Mouse (Mus musculus): ENCODE data around the gene Clec4a2.
"Not testable (repeated sequence)": the region's sequence is repeated elsewhere in the genome, so short reads cannot be mapped to it uniquely, and the experiment has no call there.

Clec4a2 gene

DNA sequence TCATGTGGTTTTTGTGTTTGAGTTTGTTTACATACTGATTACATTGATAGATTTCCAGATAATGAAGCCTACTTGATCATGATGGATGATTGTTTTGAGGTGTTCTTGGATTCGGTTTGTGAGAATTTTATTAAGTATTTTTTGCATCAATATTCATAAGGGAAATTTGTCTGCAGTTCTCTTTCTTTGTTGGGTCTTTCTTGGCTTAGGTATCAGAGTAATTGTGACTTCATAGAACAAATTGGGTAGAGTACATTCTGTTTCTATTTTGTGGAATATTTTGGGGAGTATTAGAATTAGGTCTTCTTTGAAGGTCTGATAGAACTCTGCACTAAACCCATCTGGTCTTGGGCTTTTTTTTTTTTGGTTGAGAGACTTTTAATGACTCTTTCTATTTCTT lies at the start of gene Clec4a2:
TSS of gene Clec4a2 (plus strand) at position 301 of the 400 bp plus-strand sequence.
- not testable (repeated sequence) for DNase-seq

GRCm38 (mm10) chr6:123095125-123095843 lies 10.9 kb upstream of the Clec4a2 start:
- DNase-seq: no peak

- DNase-seq: no peak
Measured at GRCm38 (mm10) chr6:123123195-123123594, 17.0 kb downstream of the Clec4a2 start.

DNA sequence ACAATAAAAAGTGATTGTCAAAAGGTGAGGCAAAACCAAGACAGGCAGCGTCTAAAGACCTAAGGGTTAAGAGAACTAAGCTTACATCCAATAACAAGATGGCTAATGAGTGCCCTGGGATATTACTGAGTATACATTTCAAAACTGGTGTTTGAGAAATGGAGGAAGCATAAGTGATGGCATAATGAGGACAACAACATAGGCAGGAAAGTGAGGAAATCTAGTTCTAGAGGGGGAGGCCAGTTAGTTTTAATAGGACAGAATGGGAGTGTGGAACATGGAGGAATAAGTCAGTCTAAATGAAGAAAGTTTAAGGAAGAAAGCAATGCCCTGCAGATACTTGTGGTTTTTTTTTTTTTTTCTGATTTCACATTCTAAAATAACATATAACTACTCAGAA lies 20.9 kb downstream of the Clec4a2 start:
- no peak for DNase-seq

- not testable (repeated sequence) for DNase-seq
Measured at GRCm38 (mm10) chr6:123137766-123138526, 31.7 kb downstream of the Clec4a2 start.

GRCm38 (mm10) chr6:123170106-123170505 lies 63.9 kb downstream of the Clec4a2 start:
- peak in 1 of 2 experiments; percentile 1 for DNase-seq

GRCm38 (mm10) chr6:123171040-123171439 lies 64.8 kb downstream of the Clec4a2 start:
- DNase-seq: no peak

DNA sequence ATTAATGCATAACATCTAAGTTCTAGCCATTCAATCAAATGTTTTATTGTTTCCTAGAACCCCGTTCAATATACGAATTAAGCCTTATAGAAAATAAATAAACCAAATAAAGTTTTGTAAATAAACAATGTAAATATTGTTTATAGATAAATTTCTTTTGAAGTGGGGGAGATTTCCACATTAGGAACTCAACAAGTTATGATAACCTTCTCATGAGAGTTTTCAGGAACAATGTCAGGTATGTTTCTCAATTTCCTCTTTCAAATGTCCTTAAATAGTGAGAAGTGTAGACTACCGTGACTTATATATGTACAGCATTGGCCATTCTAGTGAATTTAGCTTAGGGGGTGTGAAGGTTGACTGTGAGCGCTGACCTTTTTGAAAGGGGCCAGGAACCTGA lies 66.4 kb downstream of the Clec4a2 start, which contains the start of gene Clec4b2:
TSS of gene Clec4b2 (plus strand) at position 301 of the 400 bp plus-strand sequence.
- no peak for DNase-seq

DNA sequence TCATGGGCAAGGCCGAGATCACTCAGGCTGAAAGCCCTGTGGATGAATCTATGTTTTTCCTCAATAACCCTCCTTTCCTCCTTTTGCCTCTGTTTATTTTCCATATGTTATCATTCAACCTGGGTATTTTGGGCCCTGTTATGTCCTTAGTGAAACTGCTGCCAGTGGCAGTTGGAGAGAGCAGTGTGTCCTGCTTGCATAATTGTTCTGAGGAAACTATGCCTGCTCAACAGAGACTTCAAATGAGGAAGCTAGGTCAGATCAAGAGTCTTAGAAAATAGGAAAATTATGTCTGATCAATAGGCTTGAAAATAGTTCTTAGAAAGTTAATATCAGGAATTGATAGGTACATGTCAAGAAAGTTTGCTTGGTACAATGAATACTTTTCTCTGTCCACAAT lies 69.3 kb downstream of the Clec4a2 start:
- DNase-seq: peak in 1 of 2 experiments; percentile 4

DNA sequence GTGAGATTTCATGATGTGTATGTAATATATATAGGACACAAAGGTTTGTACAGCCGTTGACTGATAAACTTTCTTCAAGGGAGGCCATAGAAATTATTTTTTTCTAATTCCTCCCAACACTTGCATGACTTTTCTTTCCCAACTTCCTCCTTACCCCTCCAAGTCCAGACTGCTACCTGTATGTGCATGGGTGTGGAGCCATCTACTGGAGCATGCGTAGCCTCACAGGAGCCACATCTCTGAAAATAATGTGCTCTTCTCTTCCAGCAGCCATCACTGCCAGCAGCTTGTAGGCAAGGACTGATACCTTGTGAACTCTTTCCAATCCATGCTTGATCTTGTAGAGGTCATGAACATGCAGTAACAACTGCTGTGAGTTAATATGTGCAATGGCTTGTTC lies 78.6 kb downstream of the Clec4a2 start:
- DNase-seq: peak in 1 of 2 experiments; percentile 3
